Comparison of ENCODE assay signal across 8 mouse cellular contexts in genomic region chr8:44935741-44936140, GRCm38 (mm10). TPM values are rescaled to one million over a fixed set of nuclear protein-coding genes. Genes with fewer than 3 reads are reported as not detected.
DNase-seq lines count a peak whose midpoint lies in the region; ATAC-seq lines count a peak whose summit lies in the region.

No protein-coding gene starts in this region.

- peak; percentile 87 for DNase-seq in R1 (ENCODE audit: low read depth, low spot score)
- DNase-seq in cerebellum, adult 9-10 months, result peak; percentile 92
- DNase-seq in frontal cortex, adult 2 months (ENCODE audit: extremely low spot score in 1 of 2, low spot score in 1 of 2), result peak; percentile 71 to 91
- DNase-seq in layer of hippocampus, adult 8-10 months (ENCODE audit: low spot score in 2 of 2), result peak; percentile 62 to 87
- peak; percentile 85 to 88 for DNase-seq in lung, adult 18-20 months
- peak; percentile 75 for DNase-seq in ovary, postnatal 14 days (ENCODE audit: low spot score)

- peak; percentile 80 to 89 for ATAC-seq in hematopoietic stem cell, adult 5-6 weeks (replicated peaks in 1 of 2; ENCODE audit: insufficient read depth in 1 of 2, low FRiP score in 2 of 2, low TSS enrichment in 1 of 2, low read depth in 1 of 2, poor library complexity in 2 of 2, severe bottlenecking in 2 of 2)
- ATAC-seq in activated CD4-positive, CD25-positive, alpha-beta regulatory T cell, adult 4 months, result no peak

RNA-seq across cellular contexts. Expression of gene Fat1, which starts 0.5 kb away (rescaled TPM):
- 50.4 and 54.5 TPM in 2 replicates for polyA plus RNA-seq in frontal cortex, adult 2 months (2012; rRNA removed)
- total RNA-seq in hematopoietic stem cell, adult 5-6 weeks (2017), result 0.06 and 0.30 TPM in 2 replicates
- 10 to 100 TPM; 23.0 to 24.5 (median 24.4) TPM for total RNA-seq in layer of hippocampus, adult 8-10 months (2022)
- polyA plus RNA-seq in activated CD4-positive, CD25-positive, alpha-beta regulatory T cell, adult 4 months (2017; shearing (Covaris generic)), result under 1 TPM in 1 of 2 experiments, not detected in 1; 0.34 TPM

Comparison
In these comparisons a context has a peak if more than half of its experiments do, and no peak if none do; other contexts are left out.
1. RNA of gene Fat1, which starts 0.5 kb away (total RNA-seq): 23.0 to 24.5 TPM in layer of hippocampus, adult 8-10 months; 0.06 to 0.30 TPM in hematopoietic stem cell, adult 5-6 weeks; every median in the first group is over 10 times any median in the second.
2. Peak in every context shown above with its lines, with median percentiles within 50 percentile points of each other: DNase-seq.